Mouse (Mus musculus): ENCODE data around the gene Tctex1d1.

Gene Tctex1d1

DNA sequence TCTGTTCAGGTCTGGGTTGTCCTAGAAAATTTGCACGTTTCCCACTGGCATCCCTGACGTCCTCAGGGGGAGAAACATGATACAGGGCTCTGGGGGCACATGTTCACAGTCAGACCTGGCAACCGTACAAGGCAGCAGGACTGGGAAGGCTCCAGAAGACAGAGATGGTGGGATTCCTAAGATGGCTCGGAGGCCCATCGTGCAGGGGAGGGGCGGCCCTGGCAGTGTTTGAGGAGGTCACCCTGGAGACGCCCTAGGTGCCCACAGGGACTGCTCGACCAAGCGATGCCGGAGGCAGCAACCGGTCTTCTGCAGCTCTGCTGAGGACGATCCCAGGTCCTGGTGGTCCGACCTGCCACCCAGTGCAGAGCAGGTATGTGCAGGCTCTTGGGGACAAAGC lies at the start of gene Tctex1d1:
Gene Tctex1d1 (plus strand): TSS at position 167 of the 400 bp plus-strand sequence.
- DNase-seq (ENCODE audit: low spot score) = peak; percentile 11

DNA sequence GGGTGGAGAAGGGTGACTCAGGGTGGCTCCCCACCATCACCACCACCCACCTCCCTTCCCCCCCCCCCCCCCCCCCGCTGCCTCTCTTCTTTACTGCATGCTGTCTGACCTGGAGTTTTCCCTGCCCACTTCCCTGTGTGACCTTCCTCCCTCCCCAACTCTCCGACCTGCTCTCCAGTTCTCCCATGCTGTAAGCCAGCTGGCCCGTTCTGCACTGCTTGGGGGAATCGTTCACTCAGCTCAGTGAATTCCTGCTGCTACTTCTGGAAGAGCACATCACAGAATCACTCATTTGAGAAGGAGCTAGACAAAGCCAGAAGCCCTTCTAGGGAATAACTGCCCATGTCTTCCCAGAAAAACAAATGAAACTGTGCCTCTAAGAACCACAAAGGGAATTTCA lies 48.9 kb upstream of the Tctex1d1 start:
- DNase-seq (ENCODE audit: low spot score) = no peak

DNA sequence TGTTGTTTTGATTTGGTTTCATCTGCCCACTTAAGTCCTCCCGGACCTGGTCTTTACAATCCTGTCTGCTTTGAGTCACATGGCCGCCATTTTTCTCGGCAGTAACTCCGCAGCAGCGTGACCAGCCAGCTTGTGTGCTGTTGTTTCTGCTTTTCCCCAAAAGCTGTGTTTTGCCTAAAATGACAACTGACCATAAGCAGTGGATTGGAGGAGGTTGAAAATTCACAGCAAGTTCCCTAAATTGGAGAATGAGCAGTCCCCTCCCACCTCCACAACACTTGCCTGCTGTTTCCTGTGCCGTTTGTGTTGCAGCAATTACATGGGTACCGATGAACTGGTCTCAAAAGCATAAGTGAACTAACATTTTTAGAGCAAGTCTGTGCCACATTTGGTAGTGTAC lies 47.7 kb upstream of the Tctex1d1 start:
- DNase-seq (ENCODE audit: low spot score) = no peak

DNA sequence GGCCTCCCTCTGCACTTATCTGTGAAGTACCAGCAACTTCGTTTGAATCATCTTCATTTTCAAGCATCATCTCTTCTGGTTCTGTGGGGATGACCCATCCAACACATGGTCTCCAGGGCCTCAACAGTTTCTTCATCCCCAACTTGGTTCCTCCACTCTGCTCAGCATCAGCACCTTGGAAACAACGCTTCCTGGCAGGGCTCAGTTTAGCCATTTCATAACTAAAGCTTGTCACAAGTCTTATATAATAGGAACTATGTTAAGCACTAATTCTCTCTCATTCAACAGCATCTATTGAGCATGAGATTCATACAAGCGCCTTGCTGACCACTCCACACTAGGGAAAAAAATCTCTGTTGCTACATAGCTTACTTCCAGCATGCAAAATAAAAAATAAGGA lies 38.1 kb upstream of the Tctex1d1 start:
- DNase-seq (ENCODE audit: low spot score) = no peak

DNA sequence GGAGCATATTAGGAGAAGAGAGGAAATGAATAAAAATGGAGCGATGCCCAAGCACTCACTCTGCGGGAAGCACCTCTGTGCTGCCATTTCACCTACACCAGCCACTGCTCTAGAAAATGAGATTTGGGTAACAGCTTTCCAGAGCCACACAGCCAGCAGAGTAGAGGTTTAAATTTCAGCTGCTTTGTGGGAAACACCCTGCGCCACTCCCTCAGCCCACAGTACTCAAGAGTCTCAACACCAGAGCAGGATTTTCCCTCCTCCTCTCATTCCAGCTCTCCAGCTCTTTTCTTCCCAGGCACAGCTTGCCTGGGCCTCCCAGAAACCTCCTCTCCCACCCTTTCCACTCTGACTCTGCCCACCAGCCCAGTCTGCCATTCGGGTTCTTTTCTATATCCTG lies 37.7 kb upstream of the Tctex1d1 start:
- no peak for DNase-seq (ENCODE audit: low spot score)

DNA sequence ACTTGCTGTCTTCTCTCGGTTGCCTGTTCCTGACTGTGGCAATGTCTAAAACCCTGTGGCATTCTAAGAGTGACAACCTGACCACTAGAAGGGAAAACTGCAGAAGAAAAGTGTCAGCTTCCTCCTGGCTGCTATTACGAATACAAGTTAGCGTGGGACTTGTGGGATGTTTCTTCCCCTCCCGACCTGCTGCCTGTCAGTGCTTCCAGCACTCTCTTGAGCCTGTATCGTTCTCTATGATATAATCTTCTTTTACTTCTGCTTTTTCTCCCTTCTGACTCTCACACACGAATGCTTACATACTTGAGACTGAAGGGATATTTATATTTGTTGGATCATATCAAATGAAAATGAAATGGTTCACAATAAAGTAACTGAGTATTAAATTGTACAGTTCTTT lies 34.1 kb upstream of the Tctex1d1 start:
- no peak for DNase-seq (ENCODE audit: low spot score)

DNA sequence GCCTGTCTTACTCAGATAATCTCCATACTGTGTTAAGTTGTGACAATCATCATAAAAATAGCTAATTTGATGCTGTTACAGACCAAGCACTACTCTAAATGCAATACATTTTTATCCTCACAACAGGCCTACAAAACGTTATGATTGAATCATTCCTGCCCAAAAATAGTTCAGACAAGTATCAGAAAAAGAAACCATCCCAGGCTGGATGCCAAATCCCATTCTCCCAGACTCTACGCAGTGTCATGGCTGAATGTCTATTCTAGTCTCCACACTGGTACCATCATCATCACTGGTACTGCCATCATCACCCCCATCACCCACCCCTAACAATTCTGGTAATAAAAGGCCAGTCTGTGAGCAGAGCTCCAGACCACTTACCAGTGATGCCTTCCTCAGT lies 25.9 kb upstream of the Tctex1d1 start:
- DNase-seq (ENCODE audit: low spot score) = peak; percentile 18

DNA sequence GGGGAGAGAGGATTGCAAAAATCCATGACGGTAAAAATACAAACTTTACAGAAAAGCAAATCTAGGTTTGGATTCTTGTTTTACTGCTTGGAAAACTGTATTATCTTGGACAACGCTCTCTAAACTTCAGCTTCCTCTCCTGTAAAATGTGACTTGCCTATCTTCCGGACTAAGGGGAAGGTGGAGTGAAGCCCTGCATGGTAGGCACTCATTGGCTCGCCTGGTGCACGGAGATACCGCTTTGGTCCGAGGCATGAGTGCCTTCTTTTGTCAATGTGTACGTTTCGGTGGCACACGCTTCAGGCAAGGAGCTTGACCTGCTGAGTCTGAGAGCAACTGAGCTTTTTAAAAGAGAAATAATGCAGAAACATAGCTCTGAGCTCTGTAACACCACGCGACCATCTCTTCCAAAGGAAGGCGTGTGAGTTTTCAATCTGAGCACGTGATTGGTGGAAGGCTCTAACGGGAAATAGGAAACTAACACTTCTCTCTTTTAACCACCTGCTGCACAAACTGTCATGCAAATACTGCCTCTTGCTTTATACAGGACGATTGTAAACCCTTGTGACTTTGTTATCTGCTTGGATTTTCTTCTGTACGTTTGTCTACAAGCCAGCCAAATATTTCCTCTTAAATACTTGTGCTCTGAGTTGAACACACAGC lies 23.0 kb upstream of the Tctex1d1 start:
- no peak for DNase-seq (ENCODE audit: low spot score)

DNA sequence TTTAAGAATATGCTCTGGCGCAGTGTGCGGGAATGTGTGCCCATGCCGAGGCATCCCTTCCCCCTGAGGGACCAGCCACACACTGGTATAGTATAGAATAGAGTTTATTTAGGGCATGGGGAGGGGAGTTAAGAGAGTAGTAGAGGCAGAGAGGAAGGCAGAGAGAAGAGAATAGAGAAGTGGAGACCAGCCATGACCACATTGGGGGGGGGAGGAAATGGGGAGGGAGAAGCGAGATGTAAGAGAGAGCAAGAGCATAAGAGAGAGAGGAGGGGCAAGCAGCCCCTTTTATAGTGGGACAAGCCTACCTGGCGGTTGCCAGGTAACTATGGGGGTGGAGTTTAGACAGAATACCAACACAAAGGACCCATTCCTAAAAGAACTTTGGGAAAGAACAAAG lies 19.0 kb upstream of the Tctex1d1 start:
- DNase-seq (ENCODE audit: low spot score) = no peak

DNA sequence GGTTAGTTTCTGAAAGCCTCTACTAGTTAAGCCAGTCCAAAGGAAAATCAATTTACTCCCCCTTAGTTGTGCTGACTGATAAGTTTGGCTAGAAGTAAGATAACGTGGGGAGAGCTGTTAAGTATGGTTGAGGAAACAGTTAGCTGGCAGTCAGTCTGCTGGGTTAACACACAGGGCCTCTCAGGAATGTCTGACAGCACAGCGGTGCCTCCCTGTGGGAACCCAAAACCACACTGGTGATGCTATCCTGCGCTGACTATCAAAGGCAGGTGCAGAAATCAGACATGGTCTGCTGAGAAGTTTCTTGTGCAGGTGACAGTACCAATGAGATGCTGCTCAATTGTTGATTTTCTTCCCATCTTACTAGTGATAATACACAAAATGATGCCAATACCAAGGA lies 14.2 kb upstream of the Tctex1d1 start:
- no peak for DNase-seq (ENCODE audit: low spot score)

DNA sequence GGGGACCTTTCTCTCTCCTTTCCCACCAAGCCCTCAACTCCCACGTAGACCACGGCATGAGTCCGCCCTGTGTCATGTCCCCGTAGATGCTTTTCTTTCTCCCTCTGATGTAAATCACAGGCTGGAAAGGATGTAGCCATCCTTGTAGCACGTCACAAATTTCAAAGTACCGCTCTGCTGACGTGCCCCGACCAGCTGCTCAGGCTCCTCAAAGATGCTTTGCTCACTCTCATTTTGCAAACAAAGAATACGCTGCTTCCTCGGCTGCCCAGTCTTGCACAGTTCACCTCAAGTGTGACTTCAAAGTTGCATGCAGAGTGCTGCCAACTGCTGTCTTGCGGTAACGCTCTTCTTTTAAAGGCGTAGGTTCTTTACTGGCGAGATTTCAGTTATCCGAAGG lies 10.6 kb upstream of the Tctex1d1 start:
- no peak for DNase-seq (ENCODE audit: low spot score)

DNA sequence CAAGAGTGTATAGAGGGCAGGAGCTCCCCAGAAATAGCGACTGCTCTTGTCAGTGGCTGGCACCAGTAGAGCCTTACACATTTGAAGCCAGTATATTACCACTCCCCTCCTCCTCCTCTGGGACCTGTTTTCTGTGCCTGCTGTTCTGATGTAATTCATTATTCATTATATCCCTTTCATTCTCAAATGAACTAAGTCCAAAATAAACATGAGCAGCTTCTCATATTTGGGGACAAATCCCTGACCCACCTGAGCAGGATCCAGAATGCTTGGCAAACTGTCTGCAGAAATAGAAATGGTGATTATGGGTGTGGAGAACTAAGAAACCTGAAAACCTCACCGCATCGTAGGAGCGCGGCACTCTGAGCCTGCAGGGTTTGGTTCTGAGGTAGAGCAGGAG lies 8.8 kb upstream of the Tctex1d1 start:
- no peak for DNase-seq (ENCODE audit: low spot score)

DNA sequence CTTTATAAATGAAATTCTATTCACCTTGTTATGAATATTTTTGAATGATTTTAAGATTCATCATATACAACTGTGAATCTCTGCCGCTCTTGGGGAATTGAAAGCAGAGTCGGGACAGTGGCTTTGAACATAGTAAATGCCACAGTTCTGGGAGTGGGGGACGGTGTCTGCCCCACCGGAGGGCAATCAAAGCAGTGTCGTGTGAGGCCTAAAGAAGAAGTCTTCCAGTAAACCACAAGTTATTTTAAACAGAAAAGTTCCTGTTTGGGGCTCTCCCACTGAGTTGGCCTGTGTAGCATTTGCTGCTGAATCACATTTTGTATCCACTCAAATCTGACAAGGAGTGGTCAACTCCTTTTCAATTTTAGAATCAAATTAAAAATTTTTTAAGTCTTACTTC lies 7.2 kb upstream of the Tctex1d1 start:
- no peak for DNase-seq (ENCODE audit: low spot score)

DNA sequence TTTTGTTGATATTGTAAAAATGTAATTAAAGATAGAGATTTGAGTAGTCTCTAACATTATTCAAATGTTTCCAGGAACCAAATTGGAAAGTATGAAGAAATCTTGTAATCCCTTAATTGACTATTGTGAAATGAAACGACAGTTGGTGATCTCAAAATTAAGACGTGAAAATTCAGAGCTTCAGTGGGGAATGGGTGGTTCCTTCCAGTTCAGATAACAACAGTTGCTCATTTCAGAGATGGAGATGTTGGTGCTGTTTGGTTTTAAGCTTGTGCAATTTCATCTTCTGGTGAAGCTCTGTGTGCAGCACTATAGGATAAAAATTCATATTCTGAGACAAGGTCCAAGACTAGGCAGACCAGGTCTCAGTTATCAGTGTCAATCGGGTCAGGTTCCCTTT lies 6.3 kb upstream of the Tctex1d1 start:
- no peak for DNase-seq (ENCODE audit: low spot score)

DNA sequence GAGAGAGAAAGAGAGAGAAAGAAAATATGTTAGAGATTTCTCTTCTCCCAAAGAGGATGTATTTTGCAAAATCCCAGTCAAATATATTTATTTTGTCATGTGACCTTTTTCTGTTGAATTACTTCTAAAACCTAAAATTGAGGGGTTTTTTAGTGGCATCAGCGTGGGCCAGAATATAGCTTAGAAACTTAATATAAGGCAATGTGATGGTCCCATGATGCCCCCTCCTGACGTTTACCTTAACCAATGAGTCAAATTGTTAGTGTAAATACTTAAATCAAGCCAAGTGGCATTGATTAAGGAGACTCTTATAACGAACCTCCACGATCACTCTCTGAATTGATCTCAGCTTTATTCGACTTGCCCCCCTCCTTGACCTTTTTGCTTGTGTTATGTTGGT lies 4.2 kb upstream of the Tctex1d1 start:
- DNase-seq (ENCODE audit: low spot score) = no peak

DNA sequence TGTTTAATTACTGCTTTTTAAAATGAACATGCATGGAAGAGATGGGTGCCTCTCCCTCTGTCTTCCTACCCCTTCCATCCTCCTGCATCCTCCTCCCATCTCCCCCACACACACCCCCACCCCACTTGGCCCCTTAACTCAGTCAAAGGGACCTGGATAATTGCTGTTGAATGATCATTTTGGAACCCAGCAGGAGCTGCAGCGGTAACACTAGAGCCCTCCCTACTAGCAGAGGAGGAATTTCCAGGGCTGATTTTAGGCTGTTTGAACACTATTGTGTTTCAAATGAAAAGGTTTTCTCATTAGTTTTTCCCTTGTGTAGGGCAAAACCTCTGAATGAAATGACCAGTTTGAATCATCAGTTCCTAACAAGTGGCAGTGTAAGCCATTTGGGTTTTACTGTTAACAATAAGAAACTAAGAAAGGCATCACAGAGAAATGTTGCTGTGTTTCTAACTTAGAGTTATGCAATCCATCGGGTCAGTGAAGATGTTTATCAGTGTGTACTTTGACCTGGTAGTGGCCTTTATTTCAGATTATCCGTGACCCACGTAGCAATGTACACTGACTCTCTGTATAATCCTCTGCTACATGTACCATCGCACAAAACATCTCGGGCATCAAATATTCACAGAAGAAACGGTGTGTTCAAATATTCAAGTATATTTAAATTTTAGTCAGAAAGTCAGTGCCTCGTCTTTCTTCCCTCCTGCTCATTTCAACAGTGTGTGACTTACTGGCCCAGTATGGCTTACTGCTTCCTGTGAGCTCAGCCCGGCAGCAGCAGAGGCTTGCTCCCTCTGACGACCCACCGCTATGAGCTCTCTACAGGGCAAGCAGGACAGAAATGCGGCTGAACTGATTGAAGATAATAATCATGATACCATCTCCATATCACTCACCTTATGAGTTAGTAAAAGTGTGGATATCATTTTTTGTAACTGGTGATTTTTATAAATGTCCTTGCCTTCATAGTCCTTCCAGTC lies 1.8 kb upstream of the Tctex1d1 start:
- DNase-seq (ENCODE audit: low spot score) = no peak

DNA sequence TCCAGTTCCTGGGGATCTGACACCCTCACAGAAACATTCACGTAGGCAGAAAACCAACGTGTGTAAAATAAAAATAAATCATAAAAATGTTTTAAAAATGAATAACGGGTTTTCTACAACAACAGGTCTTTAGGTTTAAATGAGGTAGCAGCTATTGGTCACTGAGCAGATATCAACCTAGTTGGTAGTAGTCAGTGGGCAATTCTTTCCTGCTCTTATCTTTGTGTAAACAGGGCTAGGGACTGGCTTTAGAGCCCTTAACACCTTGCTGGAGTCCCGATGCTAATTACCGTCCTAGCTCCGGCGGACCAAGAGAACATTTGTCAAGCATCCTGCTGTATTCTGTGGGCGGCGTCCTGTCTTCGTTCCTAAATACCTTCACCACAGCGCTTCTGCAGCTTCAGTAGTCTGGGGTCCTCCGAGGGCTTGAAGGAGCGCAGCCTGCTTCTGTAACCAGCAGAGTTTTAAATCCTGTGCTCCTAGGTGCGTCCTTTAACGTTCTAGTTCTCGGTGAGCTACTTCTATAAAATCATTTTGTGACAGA lies 556 bp upstream of the Tctex1d1 start:
- no peak for DNase-seq (ENCODE audit: low spot score)

DNA sequence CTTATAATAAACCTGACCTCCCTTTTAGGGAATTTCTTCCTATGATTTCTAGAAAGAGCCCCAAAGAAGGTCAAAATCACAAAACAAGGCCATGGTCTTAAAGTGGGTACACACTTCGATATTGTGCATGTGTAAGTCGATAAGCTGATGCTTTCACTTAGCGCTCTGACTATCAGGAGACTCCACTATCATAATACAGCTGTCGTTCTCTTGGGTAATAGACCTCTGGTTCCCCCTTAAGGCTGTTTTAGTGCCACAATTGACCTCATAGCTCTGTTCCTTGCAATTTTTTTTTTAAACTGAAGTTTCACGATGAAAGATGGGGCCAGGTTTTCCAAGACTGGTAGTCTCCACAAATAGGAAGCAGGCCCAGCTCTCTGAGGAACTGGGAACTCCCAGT lies 979 bp downstream of the Tctex1d1 start:
- no peak for DNase-seq (ENCODE audit: low spot score)

DNA sequence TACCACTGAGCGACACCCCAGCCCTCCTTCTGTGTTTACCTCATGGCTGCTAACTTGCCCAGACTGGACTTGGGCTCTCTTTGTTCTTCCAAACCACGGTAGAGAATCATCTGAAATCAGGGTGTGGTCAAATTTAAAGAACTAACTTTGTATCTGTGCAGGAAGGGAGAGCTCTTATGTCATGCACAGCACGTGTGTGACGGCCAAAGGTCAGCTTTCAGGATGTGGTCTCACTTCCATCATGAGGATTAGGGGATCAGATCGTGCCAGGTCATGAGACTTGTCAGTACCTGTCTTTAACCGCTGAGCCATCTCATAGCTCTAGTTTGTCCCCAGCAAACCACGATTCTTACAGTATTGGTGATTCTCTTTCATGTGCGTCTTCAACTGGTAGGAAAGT lies 3.3 kb downstream of the Tctex1d1 start:
- no peak for DNase-seq (ENCODE audit: low spot score)

DNA sequence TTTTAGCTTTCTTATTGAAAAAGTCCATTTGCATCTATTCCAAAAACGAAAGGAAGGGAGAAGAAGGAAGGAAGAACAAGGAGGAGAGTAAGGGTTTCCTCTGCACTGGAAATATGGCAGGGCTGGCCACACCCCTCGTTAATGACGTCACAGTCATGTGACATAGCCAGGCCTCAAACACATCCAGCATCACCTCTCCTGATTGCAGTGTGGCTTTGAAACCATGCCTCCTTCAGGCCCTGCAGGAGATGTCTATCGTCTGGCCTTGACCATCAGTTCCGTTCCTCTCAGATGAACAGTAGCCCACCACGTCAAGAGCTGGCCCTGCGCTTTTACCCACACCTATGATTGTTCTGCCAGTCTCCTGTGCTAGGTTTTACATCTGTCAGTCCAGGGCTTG lies 7.8 kb downstream of the Tctex1d1 start:
- no peak for DNase-seq (ENCODE audit: low spot score)

DNA sequence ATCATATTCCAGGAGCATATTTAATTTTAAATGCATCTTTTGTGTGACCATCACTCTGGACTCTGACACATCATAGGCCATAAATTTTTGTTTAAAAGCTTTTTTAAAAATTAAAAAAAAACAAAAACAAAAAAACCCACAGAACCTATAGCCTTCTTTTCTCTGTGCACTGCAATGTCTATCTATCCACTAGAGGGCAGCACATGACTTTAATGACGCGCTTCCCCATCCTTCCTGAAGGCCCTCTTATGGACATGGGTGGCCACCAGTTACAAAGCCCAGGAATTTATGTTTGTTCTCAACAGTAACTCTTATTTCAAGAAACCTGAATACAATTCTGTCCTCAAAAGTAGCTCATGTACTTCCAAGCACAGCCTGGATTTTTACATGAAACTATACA lies 8.5 kb downstream of the Tctex1d1 start:
- DNase-seq (ENCODE audit: low spot score) = peak; percentile 71

DNA sequence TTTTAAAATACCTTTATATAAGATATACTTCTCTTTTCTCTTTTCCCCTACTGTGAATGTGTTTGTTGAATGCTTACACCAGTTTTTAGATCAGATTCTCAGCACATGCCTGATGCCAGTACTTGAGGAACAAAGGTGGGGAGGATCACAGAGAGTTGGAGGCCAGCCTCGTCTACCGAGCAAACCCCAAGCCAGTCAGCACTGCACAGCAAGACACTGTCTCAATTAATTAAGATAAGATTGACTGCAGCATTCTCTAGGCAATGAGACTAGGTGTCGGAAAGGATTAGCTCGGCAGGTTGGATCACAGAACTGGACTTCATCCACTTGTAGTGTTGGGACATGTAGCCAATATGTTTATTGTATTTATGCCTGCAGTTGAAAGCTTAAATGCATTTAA lies 8.9 kb downstream of the Tctex1d1 start:
- no peak for DNase-seq (ENCODE audit: low spot score)

DNA sequence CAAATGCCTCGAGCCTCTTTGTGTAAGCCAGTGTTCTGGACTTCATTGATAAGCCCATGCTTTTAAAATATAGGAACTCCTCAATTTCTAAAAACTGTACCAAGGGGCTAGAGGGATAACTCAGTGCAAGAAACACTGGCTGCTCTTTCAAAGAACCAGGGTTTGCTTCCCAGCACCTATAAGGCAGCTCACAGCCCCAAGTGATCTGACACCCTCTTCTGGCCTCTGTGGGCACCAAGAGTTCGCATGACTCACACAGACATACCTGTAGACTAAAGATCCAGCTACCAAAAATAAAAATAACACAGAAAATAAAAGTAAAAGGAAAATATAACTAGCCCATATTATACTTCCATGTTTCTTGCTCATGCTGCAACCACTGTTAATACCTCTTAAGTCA lies 9.3 kb downstream of the Tctex1d1 start:
- DNase-seq (ENCODE audit: low spot score) = no peak
